16 mouse cellular contexts compared by ENCODE assay signal in genomic region chr8:84442043-84442442, GRCm38 (mm10). TPM values are rescaled to one million over a fixed set of nuclear protein-coding genes. Genes with fewer than 3 reads are reported as not detected.
A peak's percentile ranks its signal among the peaks of the same experiment; 100 is the strongest.
DNase-seq lines count a peak whose midpoint lies in the region; ATAC-seq lines count a peak whose summit lies in the region.
"Had no signal": no experiment of that assay in that cellular context is flagged by ENCODE, and none has a peak within 500 bp of the region (broad histone marks: within the 10 kb centered on the region; RNA-seq: fewer than 3 reads in every experiment).

No protein-coding gene starts in this region.

- H3K27me3 ChIP-seq in embryonic facial prominence, embryonic 14.5 days (replicated peaks; ENCODE audit: control insufficient read depth, insufficient read depth, low read length) = no peaks in the 10 kb centered on the region
- H3K27me3 ChIP-seq in embryonic facial prominence, embryonic 10.5 days (replicated peaks; ENCODE audit: low read depth, poor library complexity, severe bottlenecking) = no peaks in the 10 kb centered on the region
- no peaks in the 10 kb centered on the region for H3K27me3 ChIP-seq in neural tube, embryonic 14.5 days (ENCODE audit: control insufficient read depth, insufficient read depth, low read length)
- H3K27me3 ChIP-seq in hindbrain, embryonic 16.5 days (replicated peaks; ENCODE audit: control insufficient read depth, insufficient read depth, low read length) = no peaks in the 10 kb centered on the region
- H3K27me3 ChIP-seq: neural tube, embryonic 12.5 days had no signal

- no peaks in the 10 kb centered on the region for H3K4me1 ChIP-seq in embryonic facial prominence, embryonic 14.5 days (ENCODE audit: control insufficient read depth, insufficient read depth, low read length)
- no peaks in the 10 kb centered on the region for H3K4me1 ChIP-seq in embryonic facial prominence, embryonic 10.5 days
- H3K4me1 ChIP-seq in neural tube, embryonic 14.5 days (ENCODE audit: control insufficient read depth, insufficient read depth, low read length) = 0 out of 2 replicates have a peak, but pooled peaks cover 8% of the 10 kb centered on the region
- peaks cover 5% of the 10 kb centered on the region for H3K4me1 ChIP-seq in hindbrain, embryonic 16.5 days (ENCODE audit: control insufficient read depth, insufficient read depth, low read depth, low read length)

- H3K9ac ChIP-seq in embryonic facial prominence, embryonic 14.5 days (ENCODE audit: low read depth, low read length) = no peak overlapping the region
- H3K9ac ChIP-seq in neural tube, embryonic 14.5 days (replicated peaks; ENCODE audit: low read depth, low read length) = no peak overlapping the region
- H3K9ac ChIP-seq in hindbrain, embryonic 16.5 days (ENCODE audit: low read depth, low read length) = no peak overlapping the region
- H3K9ac ChIP-seq: neural tube, embryonic 12.5 days had no signal

- H3K9me3 ChIP-seq in embryonic facial prominence, embryonic 14.5 days (ENCODE audit: control insufficient read depth, low read length) = no peaks in the 10 kb centered on the region
- H3K9me3 ChIP-seq in embryonic facial prominence, embryonic 10.5 days = no peaks in the 10 kb centered on the region
- no peaks in the 10 kb centered on the region for H3K9me3 ChIP-seq in neural tube, embryonic 14.5 days (ENCODE audit: control insufficient read depth, low read length)
- no peaks in the 10 kb centered on the region for H3K9me3 ChIP-seq in hindbrain, embryonic 16.5 days (ENCODE audit: control insufficient read depth, low read length)
- H3K9me3 ChIP-seq: G1E; neural tube, embryonic 12.5 days had no signal

- peak; percentile 7 for DNase-seq in embryonic facial prominence, embryonic 14.5 days (ENCODE audit: low spot score)
- DNase-seq in embryonic facial prominence, embryonic 10.5 days (ENCODE audit: low spot score) = no peak
- DNase-seq in kidney, postnatal 10 days = peak; percentile 49
- no peak for DNase-seq in kidney, adult 11 months
- DNase-seq in neural tube, embryonic 10.5 days (ENCODE audit: extremely low spot score, low spot score) = no peak
- no peak for DNase-seq in adipocyte (ENCODE audit: low spot score)
- DNase-seq: heart, adult 2 months; kidney, adult 2 months; layer of hippocampus, adult 9-11 months; lung, postnatal 14 days; thymus, adult 2 months had no signal

- H3K36me3 ChIP-seq in embryonic facial prominence, embryonic 14.5 days (ENCODE audit: control insufficient read depth, insufficient read depth, low read length) = no peaks in the 10 kb centered on the region
- no peaks in the 10 kb centered on the region for H3K36me3 ChIP-seq in embryonic facial prominence, embryonic 10.5 days (replicated peaks)
- H3K36me3 ChIP-seq in neural tube, embryonic 14.5 days (ENCODE audit: control insufficient read depth, insufficient read depth, low read length) = peaks cover 8% of the 10 kb centered on the region; the same call in 1 of the 2 replicates
- H3K36me3 ChIP-seq in hindbrain, embryonic 16.5 days (ENCODE audit: control insufficient read depth, insufficient read depth, low read length) = peaks cover 3% of the 10 kb centered on the region; the same call in 1 of the 2 replicates
- H3K36me3 ChIP-seq: G1E had no signal

- no peak overlapping the region for H3K4me2 ChIP-seq in embryonic facial prominence, embryonic 14.5 days (ENCODE audit: low read depth, low read length)
- H3K4me2 ChIP-seq in neural tube, embryonic 14.5 days (ENCODE audit: low read depth, low read length) = no peak overlapping the region
- H3K4me2 ChIP-seq in hindbrain, embryonic 16.5 days (ENCODE audit: low read length) = no peak overlapping the region
- H3K4me2 ChIP-seq: liver, embryonic 11.5 days; neural tube, embryonic 12.5 days had no signal

- H3K27ac ChIP-seq in embryonic facial prominence, embryonic 14.5 days (replicated peaks; ENCODE audit: low read depth, low read length) = no peak overlapping the region
- H3K27ac ChIP-seq in embryonic facial prominence, embryonic 10.5 days (replicated peaks) = no peak overlapping the region
- H3K27ac ChIP-seq in neural tube, embryonic 14.5 days (ENCODE audit: low read depth, low read length) = no peak overlapping the region
- H3K27ac ChIP-seq in hindbrain, embryonic 16.5 days (ENCODE audit: low read depth, low read length) = no peak overlapping the region
- H3K27ac ChIP-seq: heart, adult 2 months; neural tube, embryonic 12.5 days had no signal

- no peak overlapping the region for H3K4me3 ChIP-seq in embryonic facial prominence, embryonic 14.5 days (ENCODE audit: low read depth, low read length)
- no peak overlapping the region for H3K4me3 ChIP-seq in embryonic facial prominence, embryonic 10.5 days
- no peak overlapping the region for H3K4me3 ChIP-seq in neural tube, embryonic 14.5 days (ENCODE audit: low read depth, low read length)
- H3K4me3 ChIP-seq in hindbrain, embryonic 16.5 days (ENCODE audit: low read length) = no peak overlapping the region
- H3K4me3 ChIP-seq: heart, adult 2 months; neural tube, embryonic 12.5 days had no signal

- ATAC-seq in embryonic facial prominence, embryonic 14.5 days (ENCODE audit: low read depth) = peak; percentile 47
- ATAC-seq in neural tube, embryonic 14.5 days (ENCODE audit: low read depth) = peak; percentile 38; the same call in 1 of the 2 replicates
- ATAC-seq in hindbrain, embryonic 16.5 days = 0 out of 2 replicates have a peak, but pooled peaks have one; percentile 12

- WGBS in embryonic facial prominence, embryonic 14.5 days = 22% methylated on average over 1 of the region's 1 CpGs
- 41% methylated on average over 1 of the region's 1 CpGs for WGBS in embryonic facial prominence, embryonic 10.5 days
- WGBS in neural tube, embryonic 14.5 days = 7% methylated on average over 1 of the region's 1 CpGs
- 7% methylated on average over 1 of the region's 1 CpGs for WGBS in hindbrain, embryonic 16.5 days

RNA-seq across cellular contexts. Expression of gene Cacna1a, which starts 53.8 kb away (rescaled TPM):
- 4.5 and 5.8 TPM in 2 replicates for polyA plus RNA-seq in embryonic facial prominence, embryonic 14.5 days (2014; fragmentation: Nextera tagmentation; extraction: Ambion mirVana)
- 4.4 and 5.5 TPM in 2 replicates for polyA plus RNA-seq in embryonic facial prominence, embryonic 10.5 days (2016; fragmentation: Nextera tagmentation; extraction: Ambion mirVana)
- 20.1 and 29.8 TPM in 2 replicates for polyA plus RNA-seq in neural tube, embryonic 14.5 days (2014; fragmentation: Nextera tagmentation; extraction: Ambion mirVana)
- polyA plus RNA-seq in hindbrain, embryonic 16.5 days (2015; fragmentation: Nextera tagmentation; extraction: Ambion mirVana) = 15.7 and 17.1 TPM in 2 replicates

Comparison
In these comparisons a context has a peak if more than half of its experiments do, and no peak if none do; other contexts are left out.
1. DNase-seq: peak in embryonic facial prominence, embryonic 14.5 days (single experiment) and kidney, postnatal 10 days (single experiment); none in embryonic facial prominence, embryonic 10.5 days (single experiment), kidney, adult 11 months (single experiment), neural tube, embryonic 10.5 days (single experiment) and adipocyte (single experiment).
2. Peak in every context shown above with its lines, with median percentiles within 50 percentile points of each other: ATAC-seq.